Mouse (Mus musculus): ENCODE results near the gene Sfxn2.

GRCm38 (mm10) chr19:46598187-46598586 is 25.0 kb downstream of the Sfxn2 start:
- TF ChIP-seq CTCF (IDR thresholded peaks at IDR 0.05; ENCODE audit: low read depth) (no peak), EP300 (optimal IDR thresholded peaks at IDR 0.05) (no peak)

All from stomach, postnatal 0 days (tissue).